In genomic region chr1:35137907-35138306, GRCm38 (mm10) we compare ENCODE assay signal across 22 mouse cellular contexts.
"Had no signal": no experiment of that assay in that cellular context is flagged by ENCODE, and none has a peak within 500 bp of the region (broad histone marks: within the 10 kb centered on the region; RNA-seq: fewer than 3 reads in every experiment).

No protein-coding gene starts in this region.

- H3K9me3 ChIP-seq: limb, embryonic 15.5 days; neural tube, embryonic 13.5 days; stomach, embryonic 15.5 days had no signal

- H3K9ac ChIP-seq: limb, embryonic 12.5 days; limb, embryonic 15.5 days; liver, embryonic 14.5 days; liver, postnatal 0 days; lung, embryonic 14.5 days; midbrain, embryonic 13.5 days; neural tube, embryonic 13.5 days; stomach, embryonic 15.5 days had no signal

- H3K4me2 ChIP-seq: limb, embryonic 12.5 days; limb, embryonic 15.5 days; liver, embryonic 11.5 days; lung, embryonic 14.5 days; midbrain, embryonic 13.5 days; neural tube, embryonic 13.5 days; stomach, embryonic 15.5 days had no signal

- DNase-seq: kidney, adult 2 months; kidney, postnatal 25 days; left cerebral cortex, postnatal 4 days; liver, postnatal 0 days; lung, embryonic 14.5 days; right cerebral cortex, postnatal 25 days; spleen, adult 18-20 months; thymus, postnatal 25 days had no signal

- H3K36me3 ChIP-seq: limb, embryonic 12.5 days; limb, embryonic 15.5 days; midbrain, embryonic 10.5 days; midbrain, embryonic 13.5 days; neural tube, embryonic 13.5 days; stomach, embryonic 15.5 days had no signal

- H3K4me1 ChIP-seq: limb, embryonic 12.5 days; limb, embryonic 15.5 days; midbrain, embryonic 10.5 days; midbrain, embryonic 13.5 days; neural tube, embryonic 13.5 days; stomach, embryonic 15.5 days had no signal

- ATAC-seq: intestine, postnatal 0 days; liver, postnatal 0 days; lung, postnatal 0 days; midbrain, embryonic 13.5 days; midbrain, embryonic 16.5 days had no signal

- H3K27me3 ChIP-seq: limb, embryonic 12.5 days; limb, embryonic 15.5 days; midbrain, embryonic 13.5 days; neural tube, embryonic 13.5 days; stomach, embryonic 15.5 days had no signal

- H3K27ac ChIP-seq: kidney, postnatal 0 days; limb, embryonic 12.5 days; limb, embryonic 15.5 days; liver, embryonic 14.5 days; macrophage; midbrain, embryonic 10.5 days; midbrain, embryonic 13.5 days; neural tube, embryonic 13.5 days; stomach, embryonic 15.5 days had no signal

- H3K4me3 ChIP-seq: limb, embryonic 12.5 days; limb, embryonic 15.5 days; midbrain, embryonic 10.5 days; midbrain, embryonic 13.5 days; myocyte; neural tube, embryonic 13.5 days; stomach, embryonic 15.5 days had no signal
